Mouse (Mus musculus): ENCODE results near the gene Tcf3.

The Tcf3 gene

DNA sequence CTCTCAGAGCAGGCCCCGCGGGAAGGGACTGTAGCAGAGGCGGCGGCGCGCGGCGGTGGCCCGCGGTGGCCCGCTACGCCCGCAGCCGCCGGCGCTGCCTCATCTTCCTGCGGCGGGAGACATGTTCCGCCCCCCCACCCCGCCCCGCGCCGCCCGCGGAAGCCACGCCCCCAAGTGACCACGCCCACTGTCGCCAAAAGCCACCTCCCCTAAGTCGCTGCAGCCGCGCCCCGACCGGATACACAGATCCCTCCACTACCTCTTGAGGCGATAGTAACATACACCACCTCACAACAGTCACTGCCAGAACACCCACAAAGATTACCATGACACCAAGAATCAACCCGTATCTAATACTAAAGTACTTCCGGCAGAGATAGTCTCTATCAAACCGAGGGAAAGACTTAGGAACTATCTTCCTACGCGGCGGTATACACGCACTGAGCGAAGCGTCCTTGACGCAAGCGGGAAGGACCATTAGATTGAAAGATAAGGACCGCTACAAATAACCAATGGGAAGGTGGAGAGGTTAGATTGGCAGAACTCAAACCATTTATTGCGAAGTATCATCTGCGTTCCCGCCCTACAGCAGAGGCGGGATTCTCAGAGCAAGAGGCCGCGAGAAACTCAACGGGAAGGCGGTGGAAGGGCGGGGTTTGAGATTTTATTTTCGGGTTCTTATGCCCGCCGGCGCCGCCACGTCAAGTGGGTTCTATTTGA is at the start of gene Tcf3:
Gene Tcf3 (minus strand): TSS at position 135 of the 720 bp plus-strand sequence.
- peak; percentile 98 for DNase-seq (ENCODE audit: low read depth, low spot score)

GRCm38 (mm10) chr10:80481002-80481401 is 47.6 kb upstream of the Tcf3 start:
- DNase-seq (ENCODE audit: low read depth, low spot score): no peak

GRCm38 (mm10) chr10:80478531-80478930 is 45.1 kb upstream of the Tcf3 start:
- no peak for DNase-seq (ENCODE audit: low read depth, low spot score)

- DNase-seq (ENCODE audit: low read depth, low spot score): peak; percentile 90
These were observed 42.0 kb upstream of the Tcf3 start for GRCm38 (mm10) chr10:80475290-80475959.

- no peak for DNase-seq (ENCODE audit: low read depth, low spot score)
These were observed 31.6 kb upstream of the Tcf3 start for GRCm38 (mm10) chr10:80465066-80465465.

GRCm38 (mm10) chr10:80464381-80465035 is 31.1 kb upstream of the Tcf3 start:
- no peak for DNase-seq (ENCODE audit: low read depth, low spot score)

- DNase-seq (ENCODE audit: low read depth, low spot score): no peak
These were observed 27.9 kb upstream of the Tcf3 start for GRCm38 (mm10) chr10:80461346-80461745.

- no peak for DNase-seq (ENCODE audit: low read depth, low spot score)
These were observed 26.9 kb upstream of the Tcf3 start for GRCm38 (mm10) chr10:80460324-80460723.

GRCm38 (mm10) chr10:80459671-80460070 is 26.2 kb upstream of the Tcf3 start:
- no peak for DNase-seq (ENCODE audit: low read depth, low spot score)

- DNase-seq (ENCODE audit: low read depth, low spot score): no peak
These were observed 25.8 kb upstream of the Tcf3 start for GRCm38 (mm10) chr10:80459236-80459635.

DNA sequence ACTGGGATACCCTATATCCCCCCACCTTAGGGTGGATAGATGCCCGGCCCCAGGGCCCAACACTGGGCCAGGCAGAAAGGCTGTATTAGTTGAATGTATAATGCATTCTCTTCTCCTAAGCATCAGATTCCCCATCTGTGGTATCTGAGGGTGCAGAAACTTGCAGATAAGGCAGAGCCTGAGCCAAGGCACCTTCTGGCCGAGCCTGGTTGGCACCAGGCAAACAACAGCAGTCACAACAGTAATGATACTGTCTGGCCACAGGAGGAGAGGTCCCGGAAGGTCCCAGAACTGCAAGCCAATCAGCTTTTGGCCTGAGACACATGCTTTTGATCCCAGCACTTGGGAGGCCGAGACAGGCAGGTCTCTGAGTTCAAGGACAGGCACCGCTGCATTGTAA is 22.2 kb upstream of the Tcf3 start:
- DNase-seq (ENCODE audit: low read depth, low spot score): no peak

DNA sequence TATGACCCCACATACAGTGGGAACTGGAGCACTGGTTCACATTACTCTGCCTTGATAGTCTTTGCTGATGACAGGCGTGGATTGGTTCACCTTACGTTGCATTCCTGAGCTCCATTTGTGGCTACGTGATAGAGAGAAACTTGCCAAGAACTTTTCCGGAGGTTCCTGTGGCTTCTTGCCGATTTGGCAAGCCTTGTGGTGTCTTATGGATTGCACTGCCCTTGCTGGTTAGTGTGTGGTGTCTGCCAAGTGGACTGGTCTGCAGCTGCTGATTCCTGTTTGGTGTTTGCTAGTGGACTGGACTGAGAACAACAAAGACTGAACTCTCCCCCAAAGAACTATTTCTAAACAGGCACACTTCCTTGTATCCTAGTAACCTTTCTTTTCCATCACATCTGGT is 21.3 kb upstream of the Tcf3 start:
- no peak for DNase-seq (ENCODE audit: low read depth, low spot score)

- DNase-seq (ENCODE audit: low read depth, low spot score): no peak
These were observed 20.2 kb upstream of the Tcf3 start for GRCm38 (mm10) chr10:80453601-80454000.

- no peak for DNase-seq (ENCODE audit: low read depth, low spot score)
These were observed 17.2 kb upstream of the Tcf3 start for GRCm38 (mm10) chr10:80450599-80450998.

GRCm38 (mm10) chr10:80445898-80446601 is 12.6 kb upstream of the Tcf3 start:
- peak; percentile 94 for DNase-seq (ENCODE audit: low read depth, low spot score)

DNA sequence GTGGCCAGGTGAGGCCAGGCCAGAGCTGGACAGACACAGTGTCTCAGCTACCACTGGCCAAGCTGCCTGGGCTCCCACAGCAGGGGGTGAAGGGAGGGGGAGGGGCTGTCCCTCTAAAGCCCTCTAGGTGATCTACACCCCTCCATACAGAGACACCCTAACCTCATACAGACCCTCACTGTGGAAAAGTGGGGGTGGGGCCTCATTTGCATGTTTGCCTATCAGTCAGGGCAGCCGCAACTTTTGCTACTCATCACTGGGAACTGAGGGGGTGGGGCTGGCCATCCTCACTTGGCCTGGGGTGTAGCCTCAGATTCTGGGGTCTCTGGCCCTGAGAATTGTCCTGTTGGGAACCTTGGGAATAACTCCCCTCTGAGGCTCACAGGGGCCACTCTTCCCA is 11.6 kb upstream of the Tcf3 start:
- no peak for DNase-seq (ENCODE audit: low read depth, low spot score)

GRCm38 (mm10) chr10:80444339-80445045 is 11.0 kb upstream of the Tcf3 start:
- DNase-seq (ENCODE audit: low read depth, low spot score): no peak

GRCm38 (mm10) chr10:80443575-80444278 is 10.3 kb upstream of the Tcf3 start:
- DNase-seq (ENCODE audit: low read depth, low spot score): no peak

GRCm38 (mm10) chr10:80442989-80443388 is 9.5 kb upstream of the Tcf3 start:
- no peak for DNase-seq (ENCODE audit: low read depth, low spot score)

GRCm38 (mm10) chr10:80441598-80441997 is 8.2 kb upstream of the Tcf3 start:
- DNase-seq (ENCODE audit: low read depth, low spot score): no peak

DNA sequence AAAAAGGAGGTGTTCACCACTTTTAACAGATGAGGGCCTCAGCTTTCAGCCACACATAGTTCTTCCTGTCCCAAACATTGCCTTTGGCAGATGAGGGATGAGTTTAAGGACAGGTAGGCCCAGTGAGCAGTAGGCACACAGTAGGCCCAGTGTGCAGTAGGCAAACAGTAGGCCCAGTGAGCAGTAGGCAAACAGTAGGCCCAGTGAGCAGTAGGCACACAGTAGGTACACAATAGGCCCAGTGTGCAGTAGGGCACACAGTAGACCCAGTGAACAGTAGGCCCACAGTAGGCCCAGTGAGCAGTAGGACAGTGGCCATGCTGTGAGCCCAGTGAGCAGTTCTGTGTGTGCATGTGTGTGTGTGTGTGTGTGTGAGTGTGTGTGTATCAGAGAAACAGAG is 6.6 kb upstream of the Tcf3 start:
- DNase-seq (ENCODE audit: low read depth, low spot score): no peak

Measured in CD4-positive, CD25-positive, alpha-beta regulatory T cell, adult 2 months (primary cell).